Mouse (Mus musculus) midbrain, embryonic 10.5 days (tissue): ENCODE measurements around the gene Abr. TPM values are rescaled to one million over a fixed set of nuclear protein-coding genes. Genes with fewer than 3 reads are reported as not detected.

Experiments
- DNase-seq: peaks from one replicate; pipeline ENCODE4 v3.0.0-alpha.2; 2017; ENCODE audit warnings: low spot score
- H3K27ac ChIP-seq: fragments of 300-500 bp; sonication (generic); replicated peaks from 2 replicates; pipeline ENCODE4 v1.5.1; 2016; ENCODE audit warnings: mild to moderate bottlenecking
- H3K27me3 ChIP-seq: fragments of 300-500 bp; sonication (generic); 2 replicates; pipeline ENCODE4 v1.6.1; 2016; ENCODE audit warnings: low read depth, mild to moderate bottlenecking; ENCODE audit not compliant: poor library complexity, severe bottlenecking
- H3K36me3 ChIP-seq: fragments of 300-500 bp; sonication (generic); 2 replicates; pipeline ENCODE4 v1.6.1; 2016; ENCODE audit warnings: mild to moderate bottlenecking, moderate library complexity
- H3K4me1 ChIP-seq: fragments of 300-500 bp; sonication (generic); 2 replicates; pipeline ENCODE4 v1.6.1; 2016
- H3K4me3 ChIP-seq: fragments of 300-500 bp; sonication (generic); 2 replicates; pipeline ENCODE4 v1.5.1; 2016; ENCODE audit warnings: mild to moderate bottlenecking, moderate library complexity
- H3K9me3 ChIP-seq: fragments of 300-500 bp; sonication (generic); replicated peaks from 2 replicates; pipeline ENCODE4 v1.6.1; 2016; ENCODE audit warnings: mild to moderate bottlenecking
- WGBS: fragments of 180-500 bp; shearing (Covaris S2); methylation state at CpG from one replicate; pipeline ENCODE4 v1.1.7; 2016; 5-methylcytosine and 5-hydroxymethylcytosine counted together
- polyA plus RNA-seq: library from polyadenylated mRNA; unstranded; fragments of >200 nt; fragmentation: Nextera tagmentation; extraction: Ambion mirVana; gene quantifications from 2 replicates; pipeline ENCODE4 v1.2.1, GENCODE M21; 2016

The Abr gene
- polyA plus RNA-seq, 1 experiment from 2014 or later: 26.9 TPM

DNA sequence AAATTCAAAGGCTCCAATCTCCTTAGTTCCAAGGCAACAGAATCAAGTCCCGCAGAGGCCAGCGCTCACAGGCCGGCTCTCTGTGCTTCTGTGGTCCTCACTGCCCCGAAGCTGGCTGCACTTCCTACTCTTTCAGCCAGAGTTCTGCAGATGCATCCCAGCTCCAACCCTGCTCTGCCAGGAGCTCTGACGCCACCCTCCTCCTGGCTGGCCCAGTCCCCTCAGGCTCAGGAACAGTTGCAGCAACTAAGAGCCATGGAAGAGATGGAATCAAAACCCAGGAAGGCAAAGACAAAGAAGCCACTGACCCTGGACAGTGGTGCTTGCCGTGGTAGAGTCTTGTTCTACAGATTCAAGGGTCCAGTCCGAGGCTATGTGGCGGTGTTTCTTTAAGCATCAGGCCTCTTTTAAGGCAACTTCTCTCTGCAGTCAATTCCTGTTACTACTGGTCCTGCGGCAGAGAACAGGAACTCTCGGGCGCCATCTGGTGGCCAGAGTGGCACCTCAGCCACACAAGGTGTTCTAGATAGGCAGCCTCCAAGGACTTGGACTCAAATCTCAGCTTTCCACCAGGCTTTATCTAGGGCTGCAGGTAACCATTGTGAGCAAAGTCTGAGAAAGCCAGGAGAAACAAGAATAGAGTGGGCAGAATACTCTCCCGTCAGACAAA, 44.4 kb downstream of the Abr start:
- WGBS: 31% methylated on average over 12 of the region's 12 CpGs
- Histone ChIP-seq H3K4me1 (peaks cover 14% of the 10 kb centered on the region), H3K9me3 (no peaks in the 10 kb centered on the region), H3K4me3 (no peak overlapping the region), H3K27ac (peak overlapping the region; percentile 33; the same call in 1 of the 2 replicates), H3K36me3 (no peaks in the 10 kb centered on the region), H3K27me3 (peaks cover 15% of the 10 kb centered on the region)
- DNase-seq: peak; percentile 88

DNA sequence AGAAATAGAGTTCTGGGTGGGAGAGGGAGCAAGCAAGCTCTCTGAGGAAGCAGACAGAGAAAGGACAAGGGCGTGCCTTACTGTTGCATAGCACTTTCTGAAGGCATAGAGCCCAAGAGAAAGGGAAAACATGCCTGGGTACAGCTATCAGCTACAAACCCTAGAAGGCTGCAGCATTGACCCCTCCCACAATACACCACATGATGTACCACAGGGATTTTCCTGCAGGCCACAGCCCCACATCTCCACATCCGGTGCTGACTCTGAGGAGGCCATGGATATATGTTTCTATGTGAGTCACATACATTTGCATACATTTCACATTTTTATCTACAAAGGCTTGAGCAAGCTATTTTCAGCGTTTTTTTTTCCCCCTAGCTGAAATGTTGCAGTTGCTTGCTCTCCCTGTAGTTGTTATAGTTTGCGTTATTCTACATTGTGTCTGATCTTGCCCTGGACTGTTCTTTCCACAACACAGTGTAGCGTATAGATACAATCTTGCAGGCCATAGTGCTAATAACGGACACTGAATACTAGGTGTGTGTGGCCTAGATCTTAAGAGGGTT, 49.2 kb downstream of the Abr start:
- Histone ChIP-seq H3K27ac (no peak overlapping the region), H3K4me1 (peaks cover 56% of the 10 kb centered on the region), H3K9me3 (no peaks in the 10 kb centered on the region), H3K36me3 (no peaks in the 10 kb centered on the region), H3K4me3 (no peak overlapping the region), H3K27me3 (peaks cover 55% of the 10 kb centered on the region)
- no peak for DNase-seq
- 90% methylated on average over 6 of the region's 6 CpGs for WGBS

DNA sequence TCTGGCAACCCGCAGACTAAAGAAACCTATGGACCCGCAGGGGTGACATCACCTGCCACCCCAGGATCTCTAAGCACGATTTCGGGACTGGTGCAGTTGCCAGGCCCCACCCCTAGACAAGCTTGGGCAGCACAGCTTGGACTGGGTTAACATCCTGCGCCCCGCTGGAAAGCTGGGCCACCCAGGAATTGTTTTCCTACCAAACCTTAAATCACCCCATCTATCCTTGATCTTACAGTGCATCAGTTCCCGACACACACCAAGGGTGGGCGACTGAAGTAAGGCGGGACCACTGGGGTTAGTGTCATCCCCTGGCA, 50.5 kb downstream of the Abr start:
- peak overlapping the region; percentile 71 for H3K4me3 ChIP-seq
- H3K36me3 ChIP-seq: no peaks in the 10 kb centered on the region
- H3K27ac ChIP-seq: peak overlapping the region; percentile 89
- DNase-seq: no peak
- 3% methylated on average over 9 of the region's 9 CpGs for WGBS
- peaks cover 61% of the 10 kb centered on the region for H3K4me1 ChIP-seq
- H3K27me3 ChIP-seq: peaks cover 55% of the 10 kb centered on the region
- no peaks in the 10 kb centered on the region for H3K9me3 ChIP-seq

DNA sequence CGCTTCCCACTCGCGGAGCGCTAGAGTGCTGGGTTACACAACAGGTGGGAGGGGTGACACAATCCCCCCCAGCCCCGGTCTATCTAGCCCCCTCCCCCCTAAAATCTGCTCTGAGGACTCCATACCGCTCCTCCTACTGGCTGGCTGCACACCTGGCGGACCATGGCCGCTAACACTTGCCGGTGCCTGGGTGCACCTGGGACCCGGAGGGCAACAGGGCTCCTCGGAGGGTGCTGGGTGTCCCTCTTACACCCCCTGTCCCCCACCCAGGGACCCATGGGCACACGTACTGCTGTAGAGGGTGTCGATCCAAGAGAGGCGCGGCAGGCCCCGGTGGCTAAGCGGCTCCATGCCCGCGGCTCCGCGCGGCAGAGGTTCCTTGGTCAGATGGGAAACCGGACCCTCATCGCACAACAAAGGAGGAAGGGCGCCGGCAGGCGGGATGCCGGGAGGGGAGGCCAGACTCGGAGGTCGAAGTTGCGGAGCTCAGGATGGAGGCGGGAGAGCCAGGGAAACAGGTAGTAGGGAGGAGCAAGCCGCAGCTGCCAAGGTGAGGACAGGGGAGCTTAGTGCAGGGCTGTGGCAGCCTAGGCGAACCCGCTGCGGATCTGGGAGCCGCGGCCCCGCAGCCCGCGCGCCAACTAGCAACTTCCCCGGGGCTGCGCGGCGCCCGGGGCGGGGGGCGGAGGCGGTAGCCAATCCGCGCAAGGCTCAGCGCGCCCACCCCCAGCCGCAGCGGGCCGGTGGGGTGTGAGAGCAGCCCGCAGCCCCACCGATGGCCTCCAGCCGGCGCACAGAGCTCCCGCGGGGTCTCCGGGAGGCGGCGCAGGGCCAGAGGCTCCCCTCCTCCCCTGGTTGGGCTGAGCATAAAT, 51.1 kb downstream of the Abr start:
- Histone ChIP-seq H3K27ac (peak overlapping the region; percentile 89), H3K4me3 (peak overlapping the region; percentile 71), H3K9me3 (no peaks in the 10 kb centered on the region), H3K36me3 (no peaks in the 10 kb centered on the region), H3K4me1 (peaks cover 61% of the 10 kb centered on the region), H3K27me3 (peaks cover 55% of the 10 kb centered on the region)
- under 1% methylated on average over 66 of the region's 66 CpGs for WGBS
- peak; percentile 71 for DNase-seq

DNA sequence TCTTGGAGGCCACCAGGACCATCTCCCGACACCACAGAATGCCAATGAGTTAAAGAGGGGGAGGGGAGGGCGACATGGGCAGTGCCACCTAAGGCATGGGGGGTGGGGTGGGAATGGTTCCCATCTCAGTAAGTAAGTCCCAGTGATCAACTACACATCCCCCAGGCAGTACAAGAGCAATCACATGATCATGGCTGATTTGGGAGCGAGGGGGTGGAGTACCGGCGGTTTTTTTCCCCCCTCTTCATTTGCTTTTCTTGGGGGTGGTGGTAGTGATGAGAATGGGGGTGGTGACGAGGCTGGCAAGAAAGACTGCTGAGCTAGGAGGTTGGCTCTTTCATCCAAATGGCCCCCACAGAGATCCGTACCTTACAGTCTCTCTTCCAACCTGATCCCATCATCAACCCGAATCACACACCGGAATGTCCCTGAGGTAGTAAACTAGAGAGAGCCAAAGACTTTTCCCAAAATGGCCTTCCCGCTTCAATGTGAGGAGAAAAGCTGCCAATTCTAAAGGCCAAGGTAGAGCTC, 51.8 kb downstream of the Abr start:
- peaks cover 61% of the 10 kb centered on the region for H3K4me1 ChIP-seq
- no peaks in the 10 kb centered on the region for H3K9me3 ChIP-seq
- no peaks in the 10 kb centered on the region for H3K36me3 ChIP-seq
- H3K4me3 ChIP-seq: peak overlapping the region; percentile 71
- H3K27me3 ChIP-seq: peaks cover 55% of the 10 kb centered on the region
- DNase-seq: no peak
- peak overlapping the region; percentile 89 for H3K27ac ChIP-seq
- WGBS: 6% methylated on average over 10 of the region's 10 CpGs

DNA sequence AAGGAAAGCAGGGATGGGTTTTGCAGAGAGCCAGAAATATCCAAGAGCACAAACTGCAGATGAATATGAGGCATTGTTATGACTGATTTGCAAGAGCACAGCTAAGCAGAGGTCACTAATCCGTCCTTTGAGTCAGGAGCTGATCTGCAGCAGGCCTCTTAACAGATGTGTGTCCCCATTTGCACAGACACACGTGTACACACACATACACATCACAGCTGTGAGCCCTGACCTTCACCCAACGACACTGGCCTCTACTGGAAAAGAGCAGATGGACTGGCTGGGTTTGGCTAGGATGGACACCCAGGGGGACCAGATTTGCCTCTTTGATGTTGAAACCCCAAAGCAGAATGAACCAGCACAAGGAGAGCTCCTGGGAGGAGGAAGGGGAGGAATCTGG, 52.7 kb downstream of the Abr start:
- Histone ChIP-seq H3K9me3 (no peaks in the 10 kb centered on the region), H3K4me1 (peaks cover 53% of the 10 kb centered on the region), H3K27me3 (peaks cover 55% of the 10 kb centered on the region), H3K27ac (peak overlapping the region; percentile 89), H3K4me3 (peak overlapping the region; percentile 71), H3K36me3 (no peaks in the 10 kb centered on the region)
- peak; percentile 43 for DNase-seq
- 31% methylated on average over 3 of the region's 3 CpGs for WGBS

DNA sequence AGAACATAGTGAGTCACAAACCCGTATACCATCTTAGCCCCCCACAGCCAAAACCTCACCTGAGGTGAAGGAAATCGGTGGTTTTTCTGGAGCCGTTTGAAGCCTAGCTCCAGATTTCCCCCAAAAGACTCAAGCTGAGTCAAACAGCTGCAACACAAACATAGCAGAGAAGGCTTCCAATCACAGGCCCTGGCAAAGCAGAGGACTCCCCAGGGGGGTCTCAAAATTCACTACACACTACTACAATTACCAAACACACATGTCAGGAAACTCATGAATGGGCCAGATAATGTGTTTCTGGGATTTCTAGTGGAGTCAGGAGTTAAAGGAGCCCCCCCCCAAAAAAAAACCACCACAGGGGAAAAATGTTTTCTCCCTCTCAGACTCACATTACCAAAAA, 56.0 kb downstream of the Abr start:
- 73% methylated on average over 3 of the region's 3 CpGs for WGBS

DNA sequence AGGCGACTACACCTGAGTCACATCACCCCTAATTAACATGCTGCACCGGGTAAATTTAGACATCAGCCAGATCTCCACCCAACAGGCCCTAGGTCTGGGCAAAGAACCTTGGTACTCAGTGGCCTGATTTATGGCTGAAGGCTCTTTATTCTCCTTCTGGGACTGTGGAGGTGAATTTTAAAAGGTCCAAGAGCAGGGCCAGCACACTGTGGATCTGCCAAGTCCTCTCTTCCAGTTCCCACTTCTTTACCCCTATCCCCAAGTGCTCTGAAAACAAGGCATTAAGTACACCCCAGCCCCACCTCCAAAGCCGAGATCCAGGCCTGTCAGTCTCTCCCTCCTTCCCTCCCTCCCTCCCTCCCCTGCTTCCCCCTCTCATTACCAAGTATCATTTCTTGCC, 59.5 kb downstream of the Abr start:
- Histone ChIP-seq H3K4me1 (peaks cover 28% of the 10 kb centered on the region), H3K27me3 (no peaks in the 10 kb centered on the region), H3K4me3 (no peak overlapping the region), H3K9me3 (no peaks in the 10 kb centered on the region), H3K27ac (peak overlapping the region; percentile 57), H3K36me3 (peaks cover 19% of the 10 kb centered on the region)
- no peak for DNase-seq
- WGBS: 41% methylated on average over 3 of the region's 3 CpGs

More for the DNA sequence above, 56.0 kb downstream of the Abr start:
- Histone ChIP-seq H3K4me1 (peaks cover 60% of the 10 kb centered on the region), H3K27me3 (peaks cover 24% of the 10 kb centered on the region), H3K4me3 (no peak overlapping the region), H3K36me3 (no peaks in the 10 kb centered on the region), H3K27ac (no peak overlapping the region), H3K9me3 (no peaks in the 10 kb centered on the region)
- DNase-seq: no peak

DNA sequence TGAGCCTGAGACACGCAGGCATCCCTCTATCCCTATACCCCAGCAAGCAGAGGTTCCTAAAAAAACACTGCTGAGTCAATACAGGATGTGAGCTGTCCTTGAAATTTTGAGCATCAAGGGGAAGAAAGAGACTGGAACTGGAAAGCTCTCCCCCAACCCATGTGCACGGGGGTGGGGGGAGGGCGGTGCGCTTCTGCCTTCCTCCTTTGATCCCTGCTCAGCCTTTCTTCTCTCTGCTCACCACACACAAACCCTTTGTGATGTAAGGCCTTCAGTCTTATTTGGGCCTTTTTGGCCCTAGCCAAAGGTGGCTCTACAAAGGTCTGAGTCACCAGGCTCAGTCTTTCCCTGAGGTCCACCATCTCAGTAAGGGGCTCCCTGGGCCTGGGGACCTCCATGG, 59.9 kb downstream of the Abr start:
- 23% methylated on average over 4 of the region's 4 CpGs for WGBS
- Histone ChIP-seq H3K27me3 (no peaks in the 10 kb centered on the region), H3K27ac (peak overlapping the region; percentile 57), H3K36me3 (peaks cover 19% of the 10 kb centered on the region), H3K4me3 (no peak overlapping the region), H3K4me1 (peaks cover 24% of the 10 kb centered on the region), H3K9me3 (no peaks in the 10 kb centered on the region)
- DNase-seq: peak; percentile 25

DNA sequence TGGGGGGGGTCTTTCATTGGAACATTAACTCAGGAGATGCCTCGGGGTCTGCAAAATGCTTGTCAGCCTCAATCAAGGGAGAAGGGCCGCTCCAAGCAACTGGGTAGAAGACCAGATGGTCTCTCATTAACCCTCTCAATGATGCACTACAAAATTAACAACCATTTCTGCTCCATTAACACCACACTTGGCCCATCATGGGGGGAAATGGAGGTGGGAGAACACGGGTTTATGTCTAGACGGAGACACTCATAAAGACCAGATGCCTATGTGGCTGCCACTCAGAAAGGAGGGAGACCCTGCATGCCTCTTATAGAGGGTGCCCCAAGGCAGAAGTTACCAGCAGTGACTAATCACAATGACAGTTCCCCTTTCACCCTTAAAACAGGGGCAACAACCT, 64.3 kb downstream of the Abr start:
- WGBS: 82% methylated on average over 4 of the region's 4 CpGs
- Histone ChIP-seq H3K4me3 (no peak overlapping the region), H3K9me3 (no peaks in the 10 kb centered on the region), H3K27me3 (no peaks in the 10 kb centered on the region), H3K4me1 (peaks cover 19% of the 10 kb centered on the region), H3K36me3 (peaks cover 19% of the 10 kb centered on the region), H3K27ac (no peak overlapping the region)
- no peak for DNase-seq

DNA sequence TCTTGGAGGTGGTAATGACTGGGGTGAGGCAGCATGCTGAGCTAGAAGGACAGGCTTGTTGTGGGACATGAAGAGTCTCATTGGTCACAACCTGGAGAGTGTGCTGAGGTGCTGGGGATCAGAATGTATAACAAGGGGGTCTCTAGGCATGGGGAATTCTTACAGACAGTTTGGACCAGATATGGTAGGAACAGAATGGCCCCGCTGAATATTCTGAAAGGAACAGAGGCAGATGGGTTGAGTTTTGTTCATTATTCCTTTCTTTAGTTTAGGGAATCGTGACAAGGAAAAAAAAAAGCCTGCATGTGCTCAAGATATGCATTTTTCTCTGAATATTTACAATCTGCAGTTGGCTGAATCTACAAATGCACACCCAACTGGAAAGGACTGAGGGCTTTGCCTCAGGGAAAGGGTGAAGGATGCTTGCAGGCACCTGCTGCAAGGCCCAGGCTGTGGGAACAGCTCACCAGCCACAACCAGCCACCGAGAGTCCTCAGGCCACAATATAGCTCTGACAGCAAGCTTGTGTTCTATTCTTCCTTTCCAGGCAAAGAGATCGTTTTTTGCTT, 73.9 kb downstream of the Abr start:
- DNase-seq: no peak
- H3K36me3 ChIP-seq: peaks cover 14% of the 10 kb centered on the region
- 91% methylated on average over 4 of the region's 4 CpGs for WGBS
- H3K4me3 ChIP-seq: no peak overlapping the region
- H3K4me1 ChIP-seq: peaks cover 8% of the 10 kb centered on the region
- H3K27me3 ChIP-seq: no peaks in the 10 kb centered on the region
- no peak overlapping the region for H3K27ac ChIP-seq
- no peaks in the 10 kb centered on the region for H3K9me3 ChIP-seq

DNA sequence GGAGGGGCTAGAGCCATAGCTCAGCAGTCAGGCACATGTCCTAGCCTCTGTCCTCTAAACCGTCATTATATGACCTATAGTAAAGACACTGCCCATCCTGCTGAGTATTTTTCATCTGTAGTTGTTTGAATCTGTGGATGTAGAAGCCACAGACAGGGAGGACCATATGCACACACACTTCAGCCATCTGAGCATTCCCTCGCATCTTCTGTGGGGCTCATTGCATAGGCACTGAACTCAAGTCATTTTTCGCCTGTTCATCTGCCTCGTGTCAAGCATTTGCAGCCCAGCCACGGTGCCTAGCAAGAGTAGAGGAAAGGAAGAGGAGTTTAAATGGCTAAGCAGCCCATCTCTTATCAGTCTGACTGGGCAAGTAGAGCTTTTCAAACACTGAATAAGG, 74.7 kb downstream of the Abr start:
- DNase-seq: no peak
- Histone ChIP-seq H3K4me1 (peaks cover 8% of the 10 kb centered on the region), H3K27ac (0 out of 2 replicates have a peak overlapping the region, but pooled peaks have one; percentile 23), H3K27me3 (no peaks in the 10 kb centered on the region), H3K36me3 (peaks cover 16% of the 10 kb centered on the region), H3K9me3 (no peaks in the 10 kb centered on the region), H3K4me3 (no peak overlapping the region)
- 75% methylated on average over 5 of the region's 5 CpGs for WGBS
